Mouse (Mus musculus): Measurements from ENCODE around the gene Stab2.
A peak's percentile ranks its signal among the peaks of the same experiment; 100 is the strongest.

Stab2 gene

GRCm38 (mm10) chr10:87007385-87008214 is at the start of gene Stab2:
TSS of gene Stab2 (minus strand) at chr10:87008025.
- DNase-seq (ENCODE audit: low spot score in 2 of 2) = no peak

GRCm38 (mm10) chr10:87051714-87052113 is 43.9 kb upstream of the Stab2 start:
- no peak for DNase-seq (ENCODE audit: low spot score in 2 of 2)

- DNase-seq (ENCODE audit: low spot score in 2 of 2) = no peak
These were observed 41.4 kb upstream of the Stab2 start for GRCm38 (mm10) chr10:87049179-87049578.

- no peak for DNase-seq (ENCODE audit: low spot score in 2 of 2)
These were observed 39.2 kb upstream of the Stab2 start for GRCm38 (mm10) chr10:87046931-87047468.

- no peak for DNase-seq (ENCODE audit: low spot score in 2 of 2)
These were observed 38.6 kb upstream of the Stab2 start for GRCm38 (mm10) chr10:87046469-87046868.

- no peak for DNase-seq (ENCODE audit: low spot score in 2 of 2)
These were observed 37.4 kb upstream of the Stab2 start for GRCm38 (mm10) chr10:87045273-87045672.

GRCm38 (mm10) chr10:87041265-87041664 is 33.4 kb upstream of the Stab2 start:
- DNase-seq (ENCODE audit: low spot score in 2 of 2) = no peak

GRCm38 (mm10) chr10:87039800-87040199 is 32.0 kb upstream of the Stab2 start:
- DNase-seq (ENCODE audit: low spot score in 2 of 2) = no peak

- DNase-seq (ENCODE audit: low spot score in 2 of 2) = no peak
These were observed 31.5 kb upstream of the Stab2 start for GRCm38 (mm10) chr10:87039340-87039739.

- DNase-seq (ENCODE audit: low spot score in 2 of 2) = no peak
These were observed 29.2 kb upstream of the Stab2 start for GRCm38 (mm10) chr10:87037062-87037461.

- no peak for DNase-seq (ENCODE audit: low spot score in 2 of 2)
These were observed 28.5 kb upstream of the Stab2 start for GRCm38 (mm10) chr10:87036271-87036703.

GRCm38 (mm10) chr10:87035866-87036265 is 28.0 kb upstream of the Stab2 start:
- no peak for DNase-seq (ENCODE audit: low spot score in 2 of 2)

GRCm38 (mm10) chr10:87032768-87033167 is 24.9 kb upstream of the Stab2 start:
- DNase-seq (ENCODE audit: low spot score in 2 of 2) = no peak

GRCm38 (mm10) chr10:87024884-87025283 is 17.1 kb upstream of the Stab2 start:
- peak; percentile 43 to 50 for DNase-seq (ENCODE audit: low spot score in 2 of 2)

GRCm38 (mm10) chr10:87020711-87021110 is 12.9 kb upstream of the Stab2 start:
- no peak for DNase-seq (ENCODE audit: low spot score in 2 of 2)

GRCm38 (mm10) chr10:87018876-87019275 is 11.1 kb upstream of the Stab2 start:
- no peak for DNase-seq (ENCODE audit: low spot score in 2 of 2)

- peak; percentile 22 to 32 for DNase-seq (ENCODE audit: low spot score in 2 of 2)
These were observed 8.4 kb upstream of the Stab2 start for GRCm38 (mm10) chr10:87016151-87016692.

GRCm38 (mm10) chr10:87015403-87015802 is 7.6 kb upstream of the Stab2 start:
- no peak for DNase-seq (ENCODE audit: low spot score in 2 of 2)

- no peak for DNase-seq (ENCODE audit: low spot score in 2 of 2)
These were observed 6.7 kb upstream of the Stab2 start for GRCm38 (mm10) chr10:87014391-87014965.

GRCm38 (mm10) chr10:87012087-87012486 is 4.3 kb upstream of the Stab2 start:
- no peak for DNase-seq (ENCODE audit: low spot score in 2 of 2)

- no peak for DNase-seq (ENCODE audit: low spot score in 2 of 2)
These were observed 332 bp upstream of the Stab2 start for GRCm38 (mm10) chr10:87008215-87008499.

GRCm38 (mm10) chr10:86992238-86992976 is 15.4 kb downstream of the Stab2 start:
- DNase-seq (ENCODE audit: low spot score in 2 of 2) = no peak
